Mouse (Mus musculus): ENCODE results near the gene Il1r2. TPM values are rescaled to one million over a fixed set of nuclear protein-coding genes. Genes with fewer than 3 reads are reported as not detected.

Il1r2 gene
- polyA plus RNA-seq, 1 experiment from 2014 or later = 2.2 TPM

- 74% methylated on average over 7 of the region's 7 CpGs for WGBS
- H3K4me1 ChIP-seq (ENCODE audit: control insufficient read depth, insufficient read depth, low read length) = 0 out of 2 replicates have a peak, but pooled peaks cover 2% of the 10 kb centered on the region
- no peaks in the 10 kb centered on the region for H3K9me3 ChIP-seq (replicated peaks; ENCODE audit: control insufficient read depth, low read length)
- no peak for ATAC-seq (replicated peaks; ENCODE audit: extremely low read depth, insufficient read depth, low FRiP score)
- no peaks in the 10 kb centered on the region for H3K36me3 ChIP-seq (ENCODE audit: control insufficient read depth, insufficient read depth)
- H3K27ac ChIP-seq (ENCODE audit: low read length) = no peak overlapping the region
- no peak overlapping the region for H3K4me2 ChIP-seq (ENCODE audit: low read depth, low read length)
- no peaks in the 10 kb centered on the region for H3K27me3 ChIP-seq (ENCODE audit: control insufficient read depth, insufficient read depth, low read length)
- no peak overlapping the region for H3K9ac ChIP-seq (ENCODE audit: low read length)
- H3K4me3 ChIP-seq (ENCODE audit: low read length) = no peak overlapping the region
Measured at GRCm38 (mm10) chr1:40055051-40055450, 18.8 kb upstream of the Il1r2 start.

- Histone ChIP-seq H3K36me3 (ENCODE audit: control insufficient read depth, insufficient read depth) (no peaks in the 10 kb centered on the region), H3K27ac (ENCODE audit: low read length) (no peak overlapping the region), H3K27me3 (ENCODE audit: control insufficient read depth, insufficient read depth, low read length) (no peaks in the 10 kb centered on the region), H3K4me2 (ENCODE audit: low read depth, low read length) (no peak overlapping the region), H3K4me1 (ENCODE audit: control insufficient read depth, insufficient read depth, low read length) (0 out of 2 replicates have a peak, but pooled peaks cover 2% of the 10 kb centered on the region), H3K9ac (ENCODE audit: low read length) (no peak overlapping the region), H3K4me3 (ENCODE audit: low read length) (no peak overlapping the region), H3K9me3 (replicated peaks; ENCODE audit: control insufficient read depth, low read length) (no peaks in the 10 kb centered on the region)
- 80% methylated on average over 5 of the region's 5 CpGs for WGBS
- ATAC-seq (replicated peaks; ENCODE audit: extremely low read depth, insufficient read depth, low FRiP score) = no peak
Measured at GRCm38 (mm10) chr1:40055963-40056362, 17.9 kb upstream of the Il1r2 start.

GRCm38 (mm10) chr1:40057351-40057750, 16.5 kb upstream of the Il1r2 start:
- H3K4me2 ChIP-seq (ENCODE audit: low read depth, low read length) = no peak overlapping the region
- ATAC-seq (replicated peaks; ENCODE audit: extremely low read depth, insufficient read depth, low FRiP score) = no peak
- WGBS = 61% methylated on average over 5 of the region's 5 CpGs

GRCm38 (mm10) chr1:40058013-40058412, 15.9 kb upstream of the Il1r2 start:
- H3K9ac ChIP-seq (ENCODE audit: low read length) = no peak overlapping the region
- H3K4me2 ChIP-seq (ENCODE audit: low read depth, low read length) = no peak overlapping the region
- no peaks in the 10 kb centered on the region for H3K27me3 ChIP-seq (ENCODE audit: control insufficient read depth, insufficient read depth, low read length)
- H3K4me1 ChIP-seq (ENCODE audit: control insufficient read depth, insufficient read depth, low read length) = 0 out of 2 replicates have a peak, but pooled peaks cover 2% of the 10 kb centered on the region
- no peak for ATAC-seq (replicated peaks; ENCODE audit: extremely low read depth, insufficient read depth, low FRiP score)
- no peaks in the 10 kb centered on the region for H3K36me3 ChIP-seq (ENCODE audit: control insufficient read depth, insufficient read depth)
- 64% methylated on average over 11 of the region's 11 CpGs for WGBS
- H3K9me3 ChIP-seq (replicated peaks; ENCODE audit: control insufficient read depth, low read length) = no peaks in the 10 kb centered on the region
- H3K27ac ChIP-seq (ENCODE audit: low read length) = no peak overlapping the region
- no peak overlapping the region for H3K4me3 ChIP-seq (ENCODE audit: low read length)

More at GRCm38 (mm10) chr1:40057351-40057750, 16.5 kb upstream of the Il1r2 start:
- no peak overlapping the region for H3K4me3 ChIP-seq (ENCODE audit: low read length)
- 0 out of 2 replicates have a peak, but pooled peaks cover 2% of the 10 kb centered on the region for H3K4me1 ChIP-seq (ENCODE audit: control insufficient read depth, insufficient read depth, low read length)
- no peak overlapping the region for H3K9ac ChIP-seq (ENCODE audit: low read length)
- H3K9me3 ChIP-seq (replicated peaks; ENCODE audit: control insufficient read depth, low read length) = no peaks in the 10 kb centered on the region
- no peaks in the 10 kb centered on the region for H3K27me3 ChIP-seq (ENCODE audit: control insufficient read depth, insufficient read depth, low read length)
- no peaks in the 10 kb centered on the region for H3K36me3 ChIP-seq (ENCODE audit: control insufficient read depth, insufficient read depth)
- H3K27ac ChIP-seq (ENCODE audit: low read length) = no peak overlapping the region

- ATAC-seq (replicated peaks; ENCODE audit: extremely low read depth, insufficient read depth, low FRiP score) = no peak
- H3K27me3 ChIP-seq (ENCODE audit: control insufficient read depth, insufficient read depth, low read length) = no peaks in the 10 kb centered on the region; the same call in 1 of the 2 replicates
- H3K27ac ChIP-seq (ENCODE audit: low read length) = no peak overlapping the region
- H3K4me1 ChIP-seq (ENCODE audit: control insufficient read depth, insufficient read depth, low read length) = 0 out of 2 replicates have a peak, but pooled peaks cover 2% of the 10 kb centered on the region
- 67% methylated on average over 4 of the region's 4 CpGs for WGBS
- no peak overlapping the region for H3K4me2 ChIP-seq (ENCODE audit: low read depth, low read length)
- no peak overlapping the region for H3K9ac ChIP-seq (ENCODE audit: low read length)
- H3K4me3 ChIP-seq (ENCODE audit: low read length) = no peak overlapping the region
- H3K9me3 ChIP-seq (replicated peaks; ENCODE audit: control insufficient read depth, low read length) = no peaks in the 10 kb centered on the region
- no peaks in the 10 kb centered on the region for H3K36me3 ChIP-seq (ENCODE audit: control insufficient read depth, insufficient read depth)
Measured at GRCm38 (mm10) chr1:40059122-40059774, 14.6 kb upstream of the Il1r2 start.

- no peak overlapping the region for H3K27ac ChIP-seq (ENCODE audit: low read length)
- no peak overlapping the region for H3K9ac ChIP-seq (ENCODE audit: low read length)
- no peak overlapping the region for H3K4me3 ChIP-seq (ENCODE audit: low read length)
- H3K36me3 ChIP-seq (ENCODE audit: control insufficient read depth, insufficient read depth) = no peaks in the 10 kb centered on the region
- ATAC-seq (replicated peaks; ENCODE audit: extremely low read depth, insufficient read depth, low FRiP score) = no peak
- H3K4me1 ChIP-seq (ENCODE audit: control insufficient read depth, insufficient read depth, low read length) = 0 out of 2 replicates have a peak, but pooled peaks cover 2% of the 10 kb centered on the region
- no peak overlapping the region for H3K4me2 ChIP-seq (ENCODE audit: low read depth, low read length)
- H3K27me3 ChIP-seq (ENCODE audit: control insufficient read depth, insufficient read depth, low read length) = no peaks in the 10 kb centered on the region; the same call in 1 of the 2 replicates
- WGBS = 77% methylated on average over 9 of the region's 9 CpGs
- H3K9me3 ChIP-seq (replicated peaks; ENCODE audit: control insufficient read depth, low read length) = no peaks in the 10 kb centered on the region
Measured at GRCm38 (mm10) chr1:40061359-40061758, 12.5 kb upstream of the Il1r2 start.

- 76% methylated on average over 4 of the region's 4 CpGs for WGBS
Measured at GRCm38 (mm10) chr1:40063409-40063808, 10.5 kb upstream of the Il1r2 start.

GRCm38 (mm10) chr1:40064508-40064907, 9.4 kb upstream of the Il1r2 start:
- Histone ChIP-seq H3K9me3 (replicated peaks; ENCODE audit: control insufficient read depth, low read length) (no peaks in the 10 kb centered on the region), H3K27me3 (ENCODE audit: control insufficient read depth, insufficient read depth, low read length) (no peaks in the 10 kb centered on the region; the same call in 1 of the 2 replicates), H3K4me3 (ENCODE audit: low read length) (no peak overlapping the region), H3K9ac (ENCODE audit: low read length) (no peak overlapping the region), H3K27ac (ENCODE audit: low read length) (no peak overlapping the region), H3K36me3 (ENCODE audit: control insufficient read depth, insufficient read depth) (no peaks in the 10 kb centered on the region), H3K4me2 (ENCODE audit: low read depth, low read length) (no peak overlapping the region), H3K4me1 (ENCODE audit: control insufficient read depth, insufficient read depth, low read length) (no peaks in the 10 kb centered on the region)
- WGBS = 86% methylated on average over 8 of the region's 8 CpGs
- no peak for ATAC-seq (replicated peaks; ENCODE audit: extremely low read depth, insufficient read depth, low FRiP score)

More at GRCm38 (mm10) chr1:40063409-40063808, 10.5 kb upstream of the Il1r2 start:
- no peak overlapping the region for H3K4me3 ChIP-seq (ENCODE audit: low read length)
- no peak overlapping the region for H3K4me2 ChIP-seq (ENCODE audit: low read depth, low read length)
- H3K27me3 ChIP-seq (ENCODE audit: control insufficient read depth, insufficient read depth, low read length) = no peaks in the 10 kb centered on the region; the same call in 1 of the 2 replicates
- no peak for ATAC-seq (replicated peaks; ENCODE audit: extremely low read depth, insufficient read depth, low FRiP score)
- no peak overlapping the region for H3K27ac ChIP-seq (ENCODE audit: low read length)
- H3K9me3 ChIP-seq (replicated peaks; ENCODE audit: control insufficient read depth, low read length) = no peaks in the 10 kb centered on the region
- no peak overlapping the region for H3K9ac ChIP-seq (ENCODE audit: low read length)
- H3K4me1 ChIP-seq (ENCODE audit: control insufficient read depth, insufficient read depth, low read length) = no peaks in the 10 kb centered on the region
- H3K36me3 ChIP-seq (ENCODE audit: control insufficient read depth, insufficient read depth) = no peaks in the 10 kb centered on the region

GRCm38 (mm10) chr1:40072558-40072957, 1.3 kb upstream of the Il1r2 start:
- H3K27ac ChIP-seq (ENCODE audit: low read length) = no peak overlapping the region
- H3K36me3 ChIP-seq (ENCODE audit: control insufficient read depth, insufficient read depth) = no peaks in the 10 kb centered on the region
- WGBS = 70% methylated on average over 4 of the region's 4 CpGs
- ATAC-seq (replicated peaks; ENCODE audit: extremely low read depth, insufficient read depth, low FRiP score) = no peak
- no peak overlapping the region for H3K4me2 ChIP-seq (ENCODE audit: low read depth, low read length)
- no peaks in the 10 kb centered on the region for H3K9me3 ChIP-seq (replicated peaks; ENCODE audit: control insufficient read depth, low read length)
- no peak overlapping the region for H3K4me3 ChIP-seq (ENCODE audit: low read length)
- no peaks in the 10 kb centered on the region for H3K4me1 ChIP-seq (ENCODE audit: control insufficient read depth, insufficient read depth, low read length)
- no peak overlapping the region for H3K9ac ChIP-seq (ENCODE audit: low read length)
- H3K27me3 ChIP-seq (ENCODE audit: control insufficient read depth, insufficient read depth, low read length) = no peaks in the 10 kb centered on the region
